Mouse (Mus musculus): ENCODE data around the gene Cyct.
A peak's percentile ranks its signal among the peaks of the same experiment; 100 is the strongest.

DNA sequence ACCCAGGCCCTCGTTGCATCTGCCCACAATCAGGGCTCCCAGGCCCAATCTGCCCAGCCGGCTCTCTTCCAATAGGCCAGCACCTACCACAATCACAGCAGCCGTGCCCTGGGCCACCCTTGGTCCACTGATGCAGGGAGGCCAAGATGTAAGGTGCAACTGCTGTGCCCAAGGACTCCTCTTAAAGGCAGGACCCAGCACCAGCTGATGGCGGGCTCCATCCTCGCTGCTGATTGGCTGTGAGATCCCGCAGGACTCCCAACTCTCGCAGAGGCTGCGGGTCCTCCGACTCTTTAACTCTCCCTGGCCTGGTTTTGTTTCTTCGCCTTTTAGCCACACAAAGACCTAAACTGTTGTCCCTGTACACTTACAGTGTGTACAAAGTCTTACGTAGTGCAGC is at the start of gene Cyct:
- peak; percentile 60 for TF ChIP-seq POLR2A (IDR thresholded peaks at IDR 0.05; ENCODE audit: insufficient read depth, low read length)
- TF ChIP-seq CTCF (IDR thresholded peaks at IDR 0.05; ENCODE audit: low read depth, low read length), result no peak
- TF ChIP-seq EP300 (IDR thresholded peaks at IDR 0.05; ENCODE audit: insufficient read depth, low read depth, low read length), result no peak
